Mouse (Mus musculus) liver, embryonic 13.5 days (tissue): ENCODE results near the gene Ncapd2. TPM values are rescaled to one million over a fixed set of nuclear protein-coding genes. Genes with fewer than 3 reads are reported as not detected.

Experiments
- ATAC-seq: fragments of 200-750 bp; cut with Nextera tagmentation; 2 replicates; pipeline ENCODE4 v1.8.0; 2017; ENCODE audit warnings: low read depth, mild to moderate bottlenecking, moderate number of reproducible peaks, moderate library complexity
- DNase-seq: peaks from one replicate; pipeline ENCODE4 v3.0.0; 2022
- H3K27ac ChIP-seq: fragments of 300-500 bp; sonication (generic); 2 replicates; pipeline ENCODE4 v1.5.1; 2015; ENCODE audit warnings: moderate library complexity, mild to moderate bottlenecking, inconsistent platforms
- H3K27me3 ChIP-seq: fragments of 300-500 bp; sonication (generic); 2 replicates; pipeline ENCODE4 v1.6.1; 2015; ENCODE audit warnings: mild to moderate bottlenecking, inconsistent platforms
- H3K36me3 ChIP-seq: fragments of 300-500 bp; sonication (generic); 2 replicates; pipeline ENCODE4 v1.6.1; 2015; ENCODE audit warnings: mild to moderate bottlenecking, inconsistent platforms
- H3K4me1 ChIP-seq: fragments of 300-500 bp; sonication (generic); replicated peaks from 2 replicates; pipeline ENCODE4 v1.6.1; 2015; ENCODE audit warnings: inconsistent platforms
- H3K4me2 ChIP-seq: fragments of 300-500 bp; sonication (generic); 2 replicates; pipeline ENCODE4 v1.6.1; 2015; ENCODE audit warnings: inconsistent platforms, mild to moderate bottlenecking, moderate library complexity
- H3K4me3 ChIP-seq: fragments of 300-500 bp; sonication (generic); replicated peaks from 2 replicates; pipeline ENCODE4 v1.5.1; 2015; ENCODE audit warnings: mild to moderate bottlenecking, inconsistent platforms
- H3K9ac ChIP-seq: fragments of 300-500 bp; sonication (generic); 2 replicates; pipeline ENCODE4 v1.6.1; 2015; ENCODE audit warnings: mild to moderate bottlenecking, inconsistent platforms
- H3K9me3 ChIP-seq: fragments of 300-500 bp; sonication (generic); replicated peaks from 2 replicates; pipeline ENCODE4 v1.6.1; 2016; ENCODE audit warnings: inconsistent platforms
- WGBS: fragments of 180-500 bp; shearing (Covaris S2); methylation state at CpG from one replicate; pipeline ENCODE4 v1.1.7; 2015; ENCODE audit not compliant: insufficient replicate concordance; 5-methylcytosine and 5-hydroxymethylcytosine counted together
- polyA plus RNA-seq: library from polyadenylated mRNA; unstranded; fragments of >200 nt; fragmentation: Nextera tagmentation; extraction: Ambion mirVana; gene quantifications from 2 replicates; pipeline ENCODE4 v1.2.1, GENCODE M21; 2015

Ncapd2 gene
- polyA plus RNA-seq, 1 experiment from 2014 or later = 94.5 TPM

GRCm38 (mm10) chr6:125145001-125145400 lies 46.5 kb downstream of the Ncapd2 start, which contains the start of gene Iffo1:
Gene Iffo1, plus strand, starts transcription at chr6:125145241.
- H3K9ac ChIP-seq = peak within 1 kb of the TSS; percentile 90
- H3K4me1 ChIP-seq = peaks cover 59% of the 10 kb centered on the region
- H3K4me2 ChIP-seq = peak within 1 kb of the TSS; percentile 97
- DNase-seq (peak; percentile 85), ATAC-seq (peak; percentile 95)
- H3K9me3 ChIP-seq = no peaks in the 10 kb centered on the region
- under 1% methylated on average over 16 of the region's 16 CpGs for WGBS
- peaks cover 50% of the 10 kb centered on the region for H3K36me3 ChIP-seq
- H3K4me3 ChIP-seq = peak within 1 kb of the TSS; percentile 88
- H3K27me3 ChIP-seq = no peaks in the 10 kb centered on the region
- H3K27ac ChIP-seq = peak within 1 kb of the TSS; percentile 84

GRCm38 (mm10) chr6:125143904-125144303 lies 47.6 kb downstream of the Ncapd2 start:
- Histone ChIP-seq H3K4me1 (peaks cover 50% of the 10 kb centered on the region), H3K36me3 (peaks cover 54% of the 10 kb centered on the region), H3K27me3 (no peaks in the 10 kb centered on the region), H3K9ac (no peak overlapping the region), H3K27ac (no peak overlapping the region), H3K4me3 (no peak overlapping the region), H3K4me2 (no peak overlapping the region), H3K9me3 (no peaks in the 10 kb centered on the region)
- DNase-seq (no peak), ATAC-seq (no peak)
- 79% methylated on average over 9 of the region's 9 CpGs for WGBS

- ATAC-seq = no peak
Observed at GRCm38 (mm10) chr6:125143128-125143527, 48.4 kb downstream of the Ncapd2 start.

GRCm38 (mm10) chr6:125142436-125142835 lies 49.1 kb downstream of the Ncapd2 start:
- H3K9ac ChIP-seq = no peak overlapping the region
- DNase-seq (no peak), ATAC-seq (no peak)
- no peaks in the 10 kb centered on the region for H3K9me3 ChIP-seq
- peaks cover 35% of the 10 kb centered on the region for H3K4me1 ChIP-seq
- no peak overlapping the region for H3K27ac ChIP-seq
- H3K4me2 ChIP-seq = no peak overlapping the region
- WGBS = 85% methylated on average over 8 of the region's 8 CpGs
- H3K27me3 ChIP-seq = no peaks in the 10 kb centered on the region
- peaks cover 69% of the 10 kb centered on the region for H3K36me3 ChIP-seq
- no peak overlapping the region for H3K4me3 ChIP-seq

More at GRCm38 (mm10) chr6:125143128-125143527, 48.4 kb downstream of the Ncapd2 start:
- no peaks in the 10 kb centered on the region for H3K9me3 ChIP-seq
- H3K4me2 ChIP-seq = no peak overlapping the region
- H3K4me3 ChIP-seq = no peak overlapping the region
- H3K4me1 ChIP-seq = peaks cover 42% of the 10 kb centered on the region
- no peak overlapping the region for H3K27ac ChIP-seq
- WGBS = 68% methylated on average over 3 of the region's 3 CpGs
- H3K36me3 ChIP-seq = peaks cover 62% of the 10 kb centered on the region
- no peaks in the 10 kb centered on the region for H3K27me3 ChIP-seq
- DNase-seq = no peak
- H3K9ac ChIP-seq = no peak overlapping the region

- Histone ChIP-seq H3K9ac (no peak overlapping the region), H3K27ac (no peak overlapping the region), H3K4me2 (no peak overlapping the region), H3K9me3 (no peaks in the 10 kb centered on the region), H3K4me1 (peaks cover 15% of the 10 kb centered on the region), H3K36me3 (peaks cover 96% of the 10 kb centered on the region), H3K27me3 (no peaks in the 10 kb centered on the region), H3K4me3 (no peak overlapping the region)
- DNase-seq (no peak), ATAC-seq (no peak)
- WGBS = 91% methylated on average over 7 of the region's 7 CpGs
Observed at GRCm38 (mm10) chr6:125139747-125140146, 51.8 kb downstream of the Ncapd2 start.

- no peak overlapping the region for H3K4me3 ChIP-seq
- no peaks in the 10 kb centered on the region for H3K27me3 ChIP-seq
- 89% methylated on average over 19 of the region's 19 CpGs for WGBS
- H3K27ac ChIP-seq = no peak overlapping the region
- H3K9ac ChIP-seq = no peak overlapping the region
- no peak for ATAC-seq
- H3K4me1 ChIP-seq = peaks cover 28% of the 10 kb centered on the region
- no peak for DNase-seq
- no peaks in the 10 kb centered on the region for H3K9me3 ChIP-seq
- peaks cover 92% of the 10 kb centered on the region for H3K36me3 ChIP-seq
- no peak overlapping the region for H3K4me2 ChIP-seq
Observed at GRCm38 (mm10) chr6:125137002-125137671, 54.4 kb downstream of the Ncapd2 start.

GRCm38 (mm10) chr6:125132470-125132869 lies 59.0 kb downstream of the Ncapd2 start:
- Histone ChIP-seq H3K9ac (peak overlapping the region; percentile 88), H3K36me3 (peaks cover 77% of the 10 kb centered on the region), H3K27me3 (no peaks in the 10 kb centered on the region), H3K9me3 (no peaks in the 10 kb centered on the region), H3K4me3 (peak overlapping the region; percentile 95), H3K27ac (peak overlapping the region; percentile 88), H3K4me1 (peaks cover 38% of the 10 kb centered on the region), H3K4me2 (peak overlapping the region; percentile 97)
- ATAC-seq (no peak), DNase-seq (no peak)
- WGBS = under 1% methylated on average over 11 of the region's 11 CpGs

- Histone ChIP-seq H3K4me3 (peak within 1 kb of the TSS; percentile 95), H3K4me2 (peak within 1 kb of the TSS; percentile 97), H3K27ac (peak within 1 kb of the TSS; percentile 88), H3K27me3 (no peaks in the 10 kb centered on the region), H3K36me3 (peaks cover 77% of the 10 kb centered on the region), H3K9me3 (no peaks in the 10 kb centered on the region), H3K9ac (peak within 1 kb of the TSS; percentile 88), H3K4me1 (peaks cover 33% of the 10 kb centered on the region)
- DNase-seq (peak; percentile 90), ATAC-seq (peak; percentile 88)
- under 1% methylated on average over 66 of the region's 66 CpGs for WGBS
Observed at GRCm38 (mm10) chr6:125131302-125132156, 60.0 kb downstream of the Ncapd2 start, which contains the start of gene Nop2. Gene Nop2, plus strand, starts transcription at chr6:125131909.

GRCm38 (mm10) chr6:125129710-125130402 lies 61.6 kb downstream of the Ncapd2 start:
- H3K4me2 ChIP-seq = no peak overlapping the region

GRCm38 (mm10) chr6:125128724-125129123 lies 62.8 kb downstream of the Ncapd2 start:
- no peak overlapping the region for H3K27ac ChIP-seq
- H3K36me3 ChIP-seq = peaks cover 77% of the 10 kb centered on the region
- 87% methylated on average over 12 of the region's 12 CpGs for WGBS
- no peak for DNase-seq
- no peak overlapping the region for H3K4me3 ChIP-seq
- ATAC-seq = no peak
- peaks cover 24% of the 10 kb centered on the region for H3K4me1 ChIP-seq
- no peaks in the 10 kb centered on the region for H3K27me3 ChIP-seq
- no peak overlapping the region for H3K4me2 ChIP-seq
- H3K9me3 ChIP-seq = no peaks in the 10 kb centered on the region
- H3K9ac ChIP-seq = no peak overlapping the region

More at GRCm38 (mm10) chr6:125129710-125130402, 61.6 kb downstream of the Ncapd2 start:
- no peak overlapping the region for H3K9ac ChIP-seq
- peaks cover 77% of the 10 kb centered on the region for H3K36me3 ChIP-seq
- DNase-seq (no peak), ATAC-seq (no peak)
- no peaks in the 10 kb centered on the region for H3K9me3 ChIP-seq
- H3K27ac ChIP-seq = no peak overlapping the region
- WGBS = 87% methylated on average over 20 of the region's 20 CpGs
- H3K27me3 ChIP-seq = no peaks in the 10 kb centered on the region
- H3K4me3 ChIP-seq = no peak overlapping the region
- peaks cover 33% of the 10 kb centered on the region for H3K4me1 ChIP-seq

GRCm38 (mm10) chr6:125119387-125119786 lies 72.1 kb downstream of the Ncapd2 start:
- no peak for ATAC-seq
- no peak overlapping the region for H3K9ac ChIP-seq
- no peaks in the 10 kb centered on the region for H3K27me3 ChIP-seq
- no peaks in the 10 kb centered on the region for H3K4me1 ChIP-seq
- no peaks in the 10 kb centered on the region for H3K9me3 ChIP-seq
- H3K27ac ChIP-seq = no peak overlapping the region
- 85% methylated on average over 8 of the region's 8 CpGs for whole genome bisulfite sequencing
- no peak overlapping the region for H3K4me2 ChIP-seq
- H3K4me3 ChIP-seq = no peak overlapping the region
- DNase-seq = no peak
- H3K36me3 ChIP-seq = peaks cover 96% of the 10 kb centered on the region
